Mouse (Mus musculus) liver, embryonic 14.5 days (tissue): ENCODE data around the gene Rbm47.

Experiments
- CTCF ChIP-seq: IDR thresholded peaks from 2 replicates; pipeline ENCODE4 v1.5.1; 2016; ENCODE audit warnings: antibody characterized with exemption, low read depth, control low read depth
- EP300 ChIP-seq: IDR thresholded peaks from 2 replicates; pipeline ENCODE4 v1.6.1; 2016; ENCODE audit warnings: antibody characterized with exemption, low read depth

DNA sequence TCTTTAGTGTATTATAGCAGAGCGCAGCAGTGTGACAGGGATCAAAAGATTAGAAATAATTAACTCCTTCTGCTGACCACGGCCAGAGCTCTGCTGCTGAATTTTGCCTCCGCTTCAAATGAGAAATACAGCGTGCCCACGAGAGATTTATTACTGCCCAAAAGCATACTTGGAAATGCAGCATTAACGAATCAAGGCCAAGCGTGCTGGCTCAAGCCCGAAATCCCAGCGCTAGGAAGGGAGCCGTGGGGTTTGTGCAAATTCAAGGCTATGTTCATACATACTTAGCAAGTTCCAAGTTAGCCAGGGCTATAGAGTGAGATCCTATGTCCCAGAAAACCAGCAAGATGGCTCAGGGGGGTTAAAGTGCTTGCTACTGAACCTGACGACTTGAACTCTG lies 47.5 kb downstream of the Rbm47 start:
- TF ChIP-seq CTCF (no peak), EP300 (no peak)
